Mouse (Mus musculus) adrenal gland, postnatal 14 days (tissue): ENCODE measurements around the gene Fto. TPM values are rescaled to one million over a fixed set of nuclear protein-coding genes. Genes with fewer than 3 reads are reported as not detected.

ENCODE experiments used
- DNase-seq: peaks from one replicate; pipeline ENCODE4 v3.0.0; 2021; ENCODE audit warnings: mixed read lengths
- total RNA-seq: library from RNA; stranded (reverse); gene quantifications from 2 replicates; pipeline ENCODE4 v1.2.3, GENCODE M21; 2021

Gene Fto
- total RNA-seq, 1 experiment from 2014 or later = 68.1 TPM

- DNase-seq = no peak
Observed at GRCm38 (mm10) chr8:91615196-91615595, 301.9 kb downstream of the Fto start.

GRCm38 (mm10) chr8:91615781-91616683 is 302.7 kb downstream of the Fto start:
- no peak for DNase-seq

- no peak for DNase-seq
Observed at GRCm38 (mm10) chr8:91617772-91618171, 304.4 kb downstream of the Fto start.

- DNase-seq = no peak
Observed at GRCm38 (mm10) chr8:91622757-91623156, 309.4 kb downstream of the Fto start.

- no peak for DNase-seq
Observed at GRCm38 (mm10) chr8:91625686-91626558, 312.6 kb downstream of the Fto start.

- peak; percentile 30 for DNase-seq
Observed at GRCm38 (mm10) chr8:91629594-91629993, 316.3 kb downstream of the Fto start.

- DNase-seq = no peak
Observed at GRCm38 (mm10) chr8:91630320-91631033, 317.2 kb downstream of the Fto start.

GRCm38 (mm10) chr8:91632411-91632810 is 319.1 kb downstream of the Fto start:
- DNase-seq = no peak

- no peak for DNase-seq
Observed at GRCm38 (mm10) chr8:91635406-91635805, 322.1 kb downstream of the Fto start.

- DNase-seq = no peak
Observed at GRCm38 (mm10) chr8:91636887-91637286, 323.6 kb downstream of the Fto start.

- DNase-seq = no peak
Observed at GRCm38 (mm10) chr8:91637684-91638083, 324.4 kb downstream of the Fto start.

- DNase-seq = no peak
Observed at GRCm38 (mm10) chr8:91638256-91638655, 324.9 kb downstream of the Fto start.

- DNase-seq = peak; percentile 43
Observed at GRCm38 (mm10) chr8:91640471-91640870, 327.1 kb downstream of the Fto start.

- DNase-seq = no peak
Observed at GRCm38 (mm10) chr8:91645484-91645883, 332.2 kb downstream of the Fto start.

GRCm38 (mm10) chr8:91647959-91648358 is 334.6 kb downstream of the Fto start:
- DNase-seq = no peak

- DNase-seq = no peak
Observed at GRCm38 (mm10) chr8:91648776-91649175, 335.5 kb downstream of the Fto start.

- DNase-seq = peak; percentile 60
Observed at GRCm38 (mm10) chr8:91653561-91653960, 340.2 kb downstream of the Fto start.

GRCm38 (mm10) chr8:91657381-91657780 is 344.1 kb downstream of the Fto start:
- no peak for DNase-seq

GRCm38 (mm10) chr8:91660879-91661278 is 347.6 kb downstream of the Fto start:
- no peak for DNase-seq

- no peak for DNase-seq
Observed at GRCm38 (mm10) chr8:91669461-91670071, 356.2 kb downstream of the Fto start.

GRCm38 (mm10) chr8:91676928-91677327 is 363.6 kb downstream of the Fto start:
- DNase-seq = no peak

GRCm38 (mm10) chr8:91679451-91679850 is 366.1 kb downstream of the Fto start:
- DNase-seq = no peak
